Mouse (Mus musculus): Measurements from ENCODE around the gene Gm10964. TPM values are rescaled to one million over a fixed set of nuclear protein-coding genes. Genes with fewer than 3 reads are reported as not detected.

Gene Gm10964
- polyA plus RNA-seq, 1 experiment from 2014 or later: not detected

DNA sequence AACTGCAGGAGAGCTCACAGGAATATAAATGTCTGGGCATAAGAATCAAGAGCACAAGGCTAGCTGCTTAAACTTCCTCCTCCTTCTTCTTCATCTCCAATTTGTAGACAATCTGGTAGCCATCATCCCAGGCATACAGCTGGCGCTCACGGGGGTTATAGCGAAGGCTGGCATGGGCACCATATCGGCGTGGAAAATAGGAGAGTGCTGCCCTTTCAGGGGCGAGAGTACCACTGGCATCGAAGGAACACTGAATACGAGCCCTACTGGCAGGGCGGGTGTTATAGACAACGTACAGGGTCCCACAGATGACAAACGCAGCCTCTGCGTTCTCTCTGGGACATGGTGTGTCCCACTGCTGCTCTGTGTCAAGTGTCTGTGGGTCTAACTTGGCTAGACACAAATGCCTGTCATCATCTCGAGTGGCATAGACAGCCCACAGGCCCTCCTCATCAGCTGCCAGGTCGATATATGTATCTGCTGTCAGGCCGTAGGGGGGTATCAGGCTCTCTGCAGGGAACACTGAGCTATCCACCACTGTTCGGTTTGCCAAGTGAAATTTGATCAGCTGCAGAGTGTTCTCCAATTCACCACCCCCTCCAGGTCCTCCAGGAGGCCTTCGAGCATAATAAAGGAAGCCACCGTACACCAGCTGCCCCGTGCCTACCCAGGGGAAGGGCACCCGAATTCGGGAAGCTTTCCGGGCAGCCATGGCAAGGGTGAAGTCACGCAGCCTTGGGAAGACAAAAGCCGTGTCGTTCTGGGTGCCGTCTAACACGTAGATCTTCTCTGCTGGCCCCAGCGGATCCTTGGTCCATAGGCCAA is 3.2 kb upstream of the Gm10964 start:
- Histone ChIP-seq H3K4me3 (peak overlapping the region; percentile 36), H3K4me2 (replicated peaks) (peak overlapping the region; percentile 57), H3K27ac (peak overlapping the region; percentile 95), H3K9ac (peak overlapping the region; percentile 52; the same call in 1 of the 2 replicates), H3K36me3 (peaks cover 3% of the 10 kb centered on the region; the same call in 1 of the 2 replicates), H3K9me3 (no peaks in the 10 kb centered on the region), H3K27me3 (no peaks in the 10 kb centered on the region), H3K4me1 (peaks cover 55% of the 10 kb centered on the region)
- WGBS: 57% methylated on average over 28 of the region's 28 CpGs
- no peak for ATAC-seq (ENCODE audit: insufficient number of reproducible peaks, insufficient read depth, low FRiP score, low TSS enrichment)

DNA sequence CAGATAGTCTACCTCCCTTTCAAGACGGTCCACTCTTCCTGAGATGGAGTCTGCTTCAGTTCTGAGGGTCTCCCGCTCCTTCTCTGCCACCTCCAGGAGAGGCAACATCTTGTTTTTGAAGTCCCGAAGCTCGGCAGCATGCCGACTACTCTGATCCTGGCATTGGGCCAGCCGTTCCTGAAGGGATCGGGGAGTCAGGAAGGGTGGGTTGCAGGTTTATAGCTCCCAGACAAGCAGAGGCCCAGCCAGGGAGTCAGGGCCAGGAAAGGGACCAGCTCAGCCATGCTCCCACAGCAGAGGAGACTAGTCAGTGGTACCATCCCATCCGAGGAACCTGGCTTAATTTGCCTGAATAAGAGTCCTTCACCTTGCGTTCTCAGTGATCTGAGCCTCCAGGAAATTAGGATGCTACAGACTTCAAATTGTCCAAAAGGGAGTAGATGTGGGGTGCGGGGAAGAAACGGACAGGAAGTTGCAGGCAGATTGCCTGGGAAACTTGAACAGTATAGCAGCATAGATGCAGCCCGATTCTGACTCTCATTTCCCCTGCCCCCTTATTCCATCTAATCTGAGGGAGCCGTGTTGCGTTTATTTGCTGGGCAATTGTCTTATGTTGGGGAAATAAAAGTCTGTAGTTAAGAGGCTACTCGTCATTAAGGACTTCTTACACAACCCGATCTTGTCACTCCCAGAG is 2.0 kb upstream of the Gm10964 start:
- Histone ChIP-seq H3K4me1 (peaks cover 55% of the 10 kb centered on the region), H3K27me3 (no peaks in the 10 kb centered on the region), H3K36me3 (peaks cover 3% of the 10 kb centered on the region; the same call in 1 of the 2 replicates), H3K9me3 (no peaks in the 10 kb centered on the region), H3K27ac (peak overlapping the region; percentile 95), H3K4me2 (replicated peaks) (peak overlapping the region; percentile 57), H3K9ac (peak overlapping the region; percentile 52), H3K4me3 (peak overlapping the region; percentile 36)
- no peak for ATAC-seq (ENCODE audit: insufficient number of reproducible peaks, insufficient read depth, low FRiP score, low TSS enrichment)
- 30% methylated on average over 16 of the region's 16 CpGs for WGBS

DNA sequence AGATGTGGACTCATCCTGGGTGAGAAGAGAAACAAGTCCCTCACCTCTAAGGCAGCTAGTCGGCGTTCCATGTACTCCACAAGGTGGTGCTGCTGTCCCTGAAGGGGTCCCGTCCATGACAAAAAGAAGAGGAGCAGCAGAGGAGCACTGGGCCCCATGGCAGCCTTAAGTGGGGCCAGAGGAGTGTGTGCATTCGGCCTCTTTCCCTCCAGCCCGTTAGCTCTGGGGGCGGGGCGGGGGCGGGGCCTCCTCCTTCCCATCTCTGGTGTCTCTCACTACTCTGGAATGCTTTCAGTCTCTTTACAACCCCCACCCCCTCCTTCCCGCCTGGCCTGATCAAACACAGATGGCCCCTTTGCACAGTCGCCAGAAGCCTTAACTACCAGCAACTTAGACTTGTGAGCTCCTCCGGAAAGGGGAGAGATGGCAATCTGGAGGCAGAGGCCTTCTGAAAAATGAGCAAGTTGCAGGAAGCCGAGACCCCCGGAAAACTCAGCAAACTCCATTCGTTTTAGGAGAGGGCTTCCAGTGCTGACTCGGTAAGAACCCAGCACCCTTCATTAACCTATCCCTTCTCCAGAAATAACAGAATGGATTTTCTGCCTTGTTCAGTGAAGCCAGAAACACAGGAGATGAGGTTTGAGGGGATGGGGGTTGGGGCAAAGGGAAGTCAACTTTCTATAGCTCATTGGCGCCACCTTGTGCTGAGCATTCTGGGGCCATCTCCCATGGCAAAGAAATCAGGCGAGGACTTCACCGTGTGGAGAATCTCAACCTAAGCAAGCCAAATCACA is 1.2 kb upstream of the Gm10964 start, which contains the start of gene Olfml3:
Gene Olfml3 (minus strand): TSS at position 224 of the 794 bp plus-strand sequence.
- Histone ChIP-seq H3K27ac (peak within 1 kb of the TSS; percentile 95), H3K4me3 (peak within 1 kb of the TSS; percentile 36), H3K9me3 (no peaks in the 10 kb centered on the region), H3K4me2 (replicated peaks) (peak within 1 kb of the TSS; percentile 57), H3K27me3 (no peaks in the 10 kb centered on the region), H3K36me3 (peaks cover 4% of the 10 kb centered on the region), H3K4me1 (peaks cover 52% of the 10 kb centered on the region), H3K9ac (peak within 1 kb of the TSS; percentile 52)
- 1% methylated on average over 18 of the region's 18 CpGs for WGBS
- ATAC-seq (ENCODE audit: insufficient number of reproducible peaks, insufficient read depth, low FRiP score, low TSS enrichment): peak; percentile 78

DNA sequence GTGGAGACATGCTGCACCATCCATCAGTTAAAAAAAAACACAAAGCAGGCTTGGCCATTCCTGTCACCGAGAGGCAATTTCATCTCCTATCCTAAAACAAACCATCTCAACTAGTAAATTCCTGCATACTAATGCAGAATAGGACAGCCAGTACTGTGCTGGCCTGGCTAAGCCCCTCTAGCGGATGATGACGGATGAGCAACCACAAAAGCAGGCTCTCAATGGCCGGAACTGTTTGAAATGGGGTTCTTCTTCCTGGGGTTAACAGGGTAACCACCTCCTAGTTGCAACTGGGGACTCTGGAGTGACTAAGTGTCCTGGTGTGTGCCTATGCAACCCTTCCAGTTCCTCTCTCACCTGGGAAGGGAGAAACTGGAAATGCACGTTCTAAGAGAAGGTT is 1.2 kb downstream of the Gm10964 start:
- H3K36me3 ChIP-seq: peaks cover 28% of the 10 kb centered on the region
- H3K27ac ChIP-seq: no peak overlapping the region
- no peaks in the 10 kb centered on the region for H3K27me3 ChIP-seq
- peaks cover 28% of the 10 kb centered on the region for H3K4me1 ChIP-seq
- H3K9me3 ChIP-seq: no peaks in the 10 kb centered on the region
- no peak overlapping the region for H3K4me2 ChIP-seq (replicated peaks)
- WGBS: 45% methylated on average over 5 of the region's 5 CpGs
- no peak overlapping the region for H3K4me3 ChIP-seq
- no peak overlapping the region for H3K9ac ChIP-seq
- ATAC-seq (ENCODE audit: insufficient number of reproducible peaks, insufficient read depth, low FRiP score, low TSS enrichment): no peak

DNA sequence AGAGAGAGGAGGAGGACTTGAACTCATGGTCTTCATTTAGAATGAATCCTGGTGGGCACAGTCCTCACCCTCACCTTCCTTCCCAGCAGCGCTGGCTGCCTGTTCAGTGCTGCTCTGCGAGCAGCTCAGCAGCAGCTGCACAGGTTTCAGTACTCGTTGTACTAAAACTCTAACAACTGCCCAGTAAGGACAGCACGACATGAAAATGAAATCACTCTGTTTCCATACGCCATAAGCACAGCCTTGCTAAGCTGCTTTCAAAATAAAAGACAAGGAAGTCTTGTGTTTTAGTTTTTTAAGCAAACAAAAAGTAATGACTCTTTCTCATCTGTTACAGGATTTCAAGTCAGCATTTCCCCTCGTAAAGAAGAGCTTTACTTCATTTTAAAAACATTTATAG is 4.0 kb downstream of the Gm10964 start:
- Histone ChIP-seq H3K36me3 (peaks cover 50% of the 10 kb centered on the region), H3K27ac (no peak overlapping the region), H3K4me1 (0 out of 2 replicates have a peak, but pooled peaks cover 8% of the 10 kb centered on the region), H3K4me2 (replicated peaks) (no peak overlapping the region), H3K9me3 (no peaks in the 10 kb centered on the region), H3K9ac (no peak overlapping the region), H3K27me3 (no peaks in the 10 kb centered on the region), H3K4me3 (no peak overlapping the region)
- ATAC-seq (ENCODE audit: insufficient number of reproducible peaks, insufficient read depth, low FRiP score, low TSS enrichment): no peak
- 78% methylated on average over 6 of the region's 6 CpGs for WGBS

DNA sequence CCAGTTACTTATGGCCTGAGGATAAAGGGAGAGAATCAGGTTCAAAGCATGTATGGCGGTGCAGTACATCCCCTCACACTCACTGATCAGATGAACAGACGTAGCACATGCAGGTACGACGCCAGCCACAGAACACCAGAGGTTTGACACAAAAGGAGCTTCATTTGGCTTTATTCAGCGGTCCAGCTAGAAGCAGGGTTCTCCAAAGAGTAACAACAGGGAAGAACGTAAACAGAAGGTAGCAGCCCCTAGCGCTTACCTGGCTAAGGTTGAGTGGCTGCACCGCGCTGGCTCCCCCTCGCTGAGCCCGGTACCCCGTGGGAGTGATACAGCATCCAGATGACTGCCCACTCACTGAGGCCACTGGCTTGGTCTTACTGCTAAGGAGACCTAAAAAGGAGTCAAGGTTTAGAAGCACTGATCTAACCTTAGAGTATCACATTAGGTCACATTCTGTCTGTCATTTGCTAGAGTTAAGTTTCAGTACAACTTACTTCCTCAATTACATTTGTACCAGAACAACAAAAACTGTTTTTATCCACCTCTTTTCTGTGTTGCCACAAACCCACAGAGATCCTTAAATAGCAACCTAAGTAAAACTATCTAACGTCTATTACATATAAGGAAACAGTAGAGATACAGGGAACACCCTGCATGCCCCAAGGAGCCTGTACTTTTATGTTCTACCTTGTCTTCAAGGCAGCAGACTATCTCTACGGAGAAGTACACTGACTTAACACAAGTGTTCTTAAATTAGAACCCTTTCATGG is 6.0 kb downstream of the Gm10964 start:
- Histone ChIP-seq H3K27ac (no peak overlapping the region), H3K9me3 (no peaks in the 10 kb centered on the region), H3K4me1 (no peaks in the 10 kb centered on the region), H3K4me2 (replicated peaks) (no peak overlapping the region), H3K9ac (no peak overlapping the region), H3K27me3 (no peaks in the 10 kb centered on the region), H3K36me3 (peaks cover 69% of the 10 kb centered on the region), H3K4me3 (no peak overlapping the region)
- 90% methylated on average over 14 of the region's 14 CpGs for WGBS
- no peak for ATAC-seq (ENCODE audit: insufficient number of reproducible peaks, insufficient read depth, low FRiP score, low TSS enrichment)

DNA sequence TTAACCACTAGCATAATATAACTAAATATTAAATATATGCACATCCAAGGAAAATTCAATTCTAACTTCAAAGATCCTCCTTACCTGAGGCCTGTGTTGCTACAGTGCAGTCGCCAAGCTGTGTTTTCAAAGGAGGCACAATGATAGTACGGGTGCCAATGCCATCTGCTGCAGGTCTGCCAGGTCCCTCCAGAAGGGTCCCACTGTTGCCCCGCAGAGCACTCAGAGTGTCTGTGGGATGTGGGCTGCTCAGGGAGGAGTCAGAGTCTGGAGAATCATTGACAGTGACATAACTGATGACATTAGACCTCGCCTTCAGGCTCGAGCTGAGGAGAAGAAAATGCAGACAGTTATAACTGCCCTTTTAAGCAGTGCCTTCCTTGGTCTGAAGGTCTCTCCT is 7.5 kb downstream of the Gm10964 start:
- ATAC-seq (ENCODE audit: insufficient number of reproducible peaks, insufficient read depth, low FRiP score, low TSS enrichment): no peak
- Histone ChIP-seq H3K4me2 (replicated peaks) (no peak overlapping the region), H3K9ac (no peak overlapping the region), H3K4me1 (no peaks in the 10 kb centered on the region), H3K27me3 (no peaks in the 10 kb centered on the region), H3K27ac (no peak overlapping the region), H3K36me3 (peaks cover 78% of the 10 kb centered on the region), H3K9me3 (no peaks in the 10 kb centered on the region), H3K4me3 (no peak overlapping the region)
- 86% methylated on average over 5 of the region's 5 CpGs for WGBS

DNA sequence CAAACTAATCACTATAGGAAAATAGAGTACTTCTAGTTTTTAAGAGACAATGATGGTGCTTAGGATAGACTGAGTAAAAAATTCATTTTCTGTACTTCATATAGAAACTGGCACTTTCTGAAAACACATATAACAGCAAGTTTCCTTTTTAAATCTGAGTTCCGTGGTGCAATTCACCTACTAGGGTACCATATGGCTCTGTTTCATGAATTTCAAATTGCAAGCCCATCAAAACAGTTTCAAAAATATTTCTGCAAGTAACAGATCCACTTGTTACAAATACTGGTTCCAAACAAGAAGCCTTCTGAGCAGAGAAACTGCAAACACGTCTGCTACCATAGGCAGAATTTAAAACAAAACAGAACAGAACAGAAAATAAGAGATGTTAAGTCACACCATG is 12.4 kb downstream of the Gm10964 start:
- Histone ChIP-seq H3K4me1 (no peaks in the 10 kb centered on the region), H3K9ac (no peak overlapping the region), H3K4me2 (replicated peaks) (no peak overlapping the region), H3K27ac (no peak overlapping the region), H3K9me3 (no peaks in the 10 kb centered on the region), H3K27me3 (no peaks in the 10 kb centered on the region), H3K36me3 (peaks cover 64% of the 10 kb centered on the region), H3K4me3 (no peak overlapping the region)
- 85% methylated on average over 2 of the region's 2 CpGs for WGBS
- ATAC-seq (ENCODE audit: insufficient number of reproducible peaks, insufficient read depth, low FRiP score, low TSS enrichment): no peak

DNA sequence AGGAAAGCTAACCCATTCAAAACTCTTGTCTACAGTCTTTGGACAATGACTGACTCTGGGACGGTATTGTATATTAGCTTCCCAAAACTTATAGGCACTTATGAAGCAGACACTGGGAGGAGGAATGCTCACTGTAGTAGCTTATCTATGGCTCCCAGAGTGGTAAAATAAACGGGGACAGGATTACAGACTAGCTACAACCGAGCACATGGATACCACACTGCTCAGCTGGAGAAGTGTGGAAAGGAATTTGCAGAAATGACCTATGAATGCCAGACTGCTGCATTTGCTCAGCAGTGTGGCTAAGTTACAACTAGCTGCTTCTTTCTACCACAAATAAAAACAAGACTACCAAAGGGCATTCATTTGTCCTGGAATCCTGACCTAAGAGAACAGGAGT is 16.2 kb downstream of the Gm10964 start:
- no peak for ATAC-seq (ENCODE audit: insufficient number of reproducible peaks, insufficient read depth, low FRiP score, low TSS enrichment)
- no peak overlapping the region for H3K4me3 ChIP-seq
- H3K36me3 ChIP-seq: peaks cover 58% of the 10 kb centered on the region
- H3K9me3 ChIP-seq: no peaks in the 10 kb centered on the region
- no peak overlapping the region for H3K27ac ChIP-seq
- no peaks in the 10 kb centered on the region for H3K4me1 ChIP-seq
- 77% methylated on average over 3 of the region's 3 CpGs for WGBS
- H3K27me3 ChIP-seq: no peaks in the 10 kb centered on the region
- H3K9ac ChIP-seq: no peak overlapping the region
- H3K4me2 ChIP-seq (replicated peaks): no peak overlapping the region

DNA sequence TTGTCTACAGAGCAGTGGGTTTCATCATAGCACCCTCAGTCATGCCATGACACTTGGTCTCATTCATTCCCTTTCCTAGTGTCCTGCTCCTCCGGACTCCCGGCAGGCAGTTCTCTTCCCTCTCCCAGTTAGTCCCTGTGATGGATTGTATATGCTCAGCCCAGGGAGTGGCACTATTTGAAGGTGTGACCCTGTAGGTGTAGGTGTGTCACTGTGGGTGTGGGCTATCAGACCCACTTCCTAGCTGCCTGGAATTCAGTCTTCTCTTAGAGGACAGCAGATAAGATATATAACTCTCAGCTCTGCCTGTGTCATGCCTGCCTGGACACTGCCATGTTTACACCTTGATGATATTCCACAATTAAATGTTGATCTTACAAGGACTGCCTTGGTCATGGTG is 17.8 kb downstream of the Gm10964 start:
- H3K36me3 ChIP-seq: peaks cover 58% of the 10 kb centered on the region
- 88% methylated on average over 2 of the region's 2 CpGs for WGBS
- H3K9ac ChIP-seq: no peak overlapping the region
- no peak overlapping the region for H3K4me2 ChIP-seq (replicated peaks)
- H3K4me1 ChIP-seq: no peaks in the 10 kb centered on the region
- no peak for ATAC-seq (ENCODE audit: insufficient number of reproducible peaks, insufficient read depth, low FRiP score, low TSS enrichment)
- H3K9me3 ChIP-seq: no peaks in the 10 kb centered on the region
- no peaks in the 10 kb centered on the region for H3K27me3 ChIP-seq
- no peak overlapping the region for H3K4me3 ChIP-seq
- no peak overlapping the region for H3K27ac ChIP-seq

DNA sequence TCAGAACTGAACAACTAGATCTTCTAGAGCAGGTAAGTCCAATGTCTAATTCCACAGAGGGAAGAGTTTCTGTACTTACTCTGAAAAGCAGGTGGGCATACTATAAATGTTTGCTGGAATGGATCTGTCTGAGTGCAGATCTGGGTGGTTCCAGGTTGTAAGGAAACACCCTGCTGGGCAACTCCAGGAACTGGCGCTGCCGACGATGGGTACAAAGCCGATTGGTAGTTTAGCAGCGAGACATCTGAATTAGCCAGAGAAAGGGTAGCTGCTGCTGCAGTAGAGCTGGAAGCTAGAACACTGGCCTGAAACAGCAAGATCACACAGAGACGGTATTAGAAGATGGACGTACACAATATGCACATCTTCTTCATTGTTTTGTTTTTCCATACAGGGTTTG is 19.3 kb downstream of the Gm10964 start:
- Histone ChIP-seq H3K4me1 (no peaks in the 10 kb centered on the region), H3K27ac (no peak overlapping the region), H3K4me2 (replicated peaks) (no peak overlapping the region), H3K27me3 (no peaks in the 10 kb centered on the region), H3K9me3 (no peaks in the 10 kb centered on the region), H3K36me3 (peaks cover 57% of the 10 kb centered on the region), H3K9ac (no peak overlapping the region), H3K4me3 (no peak overlapping the region)
- no peak for ATAC-seq (ENCODE audit: insufficient number of reproducible peaks, insufficient read depth, low FRiP score, low TSS enrichment)
- WGBS: 86% methylated on average over 7 of the region's 7 CpGs

Measured in embryonic facial prominence, embryonic 12.5 days (tissue).